Mouse (Mus musculus) embryo, embryonic 11 days (tissue): ENCODE data around the gene Gm20547.
"Not testable (repeated sequence)": the region's sequence is repeated elsewhere in the genome, so short reads cannot be mapped to it uniquely, and the experiment has no call there.

Experiments
- DNase-seq: peaks from one replicate; pipeline ENCODE4 v3.0.0-alpha.2; 2015

Gm20547 gene

GRCm38 (mm10) chr17:34881683-34882310 lies at the start of gene Gm20547:
Gene Gm20547, minus strand, starts transcription at chr17:34882042.
- no peak for DNase-seq

- DNase-seq: peak; percentile 100
Observed at GRCm38 (mm10) chr17:34931061-34931734, 49.4 kb upstream of the Gm20547 start, which contains the start of gene Neu1. Gene Neu1, plus strand, starts transcription at chr17:34931253.

- no peak for DNase-seq
Observed at GRCm38 (mm10) chr17:34928841-34929240, 47.0 kb upstream of the Gm20547 start.

DNA sequence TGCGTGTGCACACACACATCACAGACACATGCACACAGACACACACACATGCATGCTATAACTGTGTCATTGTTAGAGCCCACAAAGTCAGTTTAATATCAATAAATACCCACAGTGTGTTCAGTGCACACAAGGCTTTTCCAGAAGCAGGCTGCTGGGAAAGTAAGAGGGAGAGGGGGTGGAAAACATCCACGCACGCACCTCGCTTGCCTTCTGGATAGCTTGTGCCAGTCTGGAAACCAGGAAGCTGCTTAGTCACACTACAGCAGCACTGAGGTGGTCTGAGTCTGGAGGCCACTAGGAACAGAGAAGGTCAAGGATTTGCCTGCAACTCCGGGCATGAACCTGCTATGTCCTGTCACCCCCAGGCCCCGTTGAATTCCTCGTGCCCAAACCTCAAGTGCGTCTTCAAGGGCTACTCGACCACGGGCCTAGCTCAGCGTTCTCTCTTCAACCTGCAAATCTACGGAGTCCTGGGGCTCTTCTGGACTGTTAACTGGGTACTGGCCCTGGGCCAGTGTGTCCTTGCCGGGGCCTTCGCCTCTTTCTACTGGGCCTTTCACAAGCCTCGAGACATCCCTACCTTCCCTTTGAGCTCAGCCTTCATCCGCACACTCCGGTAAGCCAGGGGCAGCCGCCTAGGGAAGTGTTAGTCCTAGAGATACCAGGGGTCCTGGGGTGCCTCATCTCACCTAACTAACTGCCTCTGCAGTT lies 45.6 kb upstream of the Gm20547 start:
- no peak for DNase-seq

DNA sequence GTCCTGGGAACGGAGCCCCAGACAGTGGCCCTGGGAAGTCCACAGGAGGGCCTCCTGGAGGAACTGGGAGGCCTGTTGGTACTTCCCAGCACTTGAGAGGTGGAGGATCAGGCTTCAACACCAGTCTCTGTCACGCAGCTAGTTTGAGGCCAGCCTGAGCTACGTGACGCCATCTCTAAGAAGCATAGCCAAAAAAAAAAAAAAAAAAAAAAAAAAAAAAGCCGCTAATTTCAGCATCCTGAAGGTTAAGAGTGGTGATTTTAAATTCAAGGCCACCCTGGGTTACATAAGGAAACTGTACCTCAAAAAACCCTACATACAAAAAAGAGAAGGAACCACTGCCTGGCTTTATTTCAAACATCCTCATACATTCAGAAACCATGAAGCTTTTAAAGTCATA lies 42.4 kb upstream of the Gm20547 start:
- DNase-seq: no peak

DNA sequence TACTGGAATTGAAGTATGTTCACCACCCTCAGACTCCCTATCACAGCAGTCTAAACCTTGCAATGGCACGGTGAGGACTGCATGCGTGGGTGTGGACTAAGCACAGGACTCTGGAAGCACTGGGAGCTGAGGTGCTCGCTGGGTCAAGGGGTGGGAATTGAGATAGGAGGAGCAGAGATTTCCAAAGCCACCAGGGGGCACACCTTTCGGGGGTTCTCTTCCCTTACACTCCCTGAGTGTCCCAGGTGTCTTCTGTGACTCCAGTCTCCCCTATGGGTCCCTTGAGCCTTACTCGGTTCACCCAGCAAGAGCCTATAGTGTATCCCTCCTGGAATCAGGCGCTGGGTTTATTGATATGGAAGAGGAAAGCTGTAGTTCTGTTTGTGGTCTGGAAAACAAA lies 41.1 kb upstream of the Gm20547 start:
- no peak for DNase-seq

DNA sequence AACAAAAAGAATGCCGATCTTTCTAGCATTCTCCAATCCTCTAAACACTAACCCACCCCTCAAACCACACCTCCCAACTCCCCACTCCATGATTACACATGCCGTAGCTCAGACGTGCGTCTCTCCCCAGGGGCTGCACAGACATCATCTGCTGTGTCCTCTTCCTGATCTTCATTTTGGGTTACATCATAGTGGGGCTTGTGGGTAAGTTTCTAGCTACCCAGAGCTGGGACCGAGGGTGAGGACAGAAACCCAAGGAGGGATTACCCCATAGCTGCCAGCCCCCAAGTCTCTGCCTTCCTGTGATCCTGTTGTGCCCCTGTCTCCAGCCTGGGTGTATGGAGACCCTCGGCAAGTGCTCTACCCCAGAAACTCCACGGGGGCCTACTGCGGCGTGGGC lies 35.3 kb upstream of the Gm20547 start:
- DNase-seq: no peak

DNA sequence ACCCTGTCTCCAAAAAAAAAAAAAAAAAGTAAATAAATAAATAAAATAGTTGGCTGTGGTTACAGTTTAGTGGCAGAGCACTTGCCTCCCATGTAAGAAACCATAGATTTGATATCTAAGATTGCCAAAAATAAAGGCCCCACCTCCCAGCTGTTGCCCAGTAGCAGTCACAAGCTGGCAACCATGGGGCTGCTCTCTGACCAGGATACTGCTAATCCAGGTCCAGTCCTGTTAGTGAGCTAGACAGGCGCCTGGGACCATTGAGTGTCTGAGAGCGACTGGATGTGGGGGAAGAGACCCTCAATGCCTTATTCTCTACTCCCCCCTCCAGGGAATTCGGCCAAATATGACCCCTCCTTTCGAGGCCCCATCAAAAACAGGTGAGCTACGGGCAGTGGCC lies 34.5 kb upstream of the Gm20547 start:
- DNase-seq: no peak

DNA sequence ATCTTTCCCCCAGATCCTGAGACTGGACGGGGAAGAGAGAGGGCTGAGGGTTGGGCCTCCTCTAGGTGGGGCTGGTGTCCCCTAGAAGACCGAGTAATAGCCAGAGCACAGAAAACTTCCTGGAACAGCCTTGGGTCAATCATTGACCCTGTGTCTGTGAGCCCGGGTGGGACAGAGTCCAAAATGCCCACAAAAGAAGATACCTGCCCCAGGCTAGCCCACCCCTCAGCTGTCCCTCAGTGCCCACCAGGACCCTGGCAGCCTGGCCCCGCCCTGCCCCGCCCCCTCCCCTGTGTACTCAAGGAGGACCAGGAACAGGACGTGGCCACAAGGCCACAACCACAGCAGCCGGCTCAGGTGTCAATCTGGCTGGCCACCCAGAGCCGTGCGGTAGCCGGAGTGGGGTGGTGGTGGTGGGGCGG lies 33.6 kb upstream of the Gm20547 start:
- DNase-seq: peak; percentile 65

GRCm38 (mm10) chr17:34913930-34914665 lies 32.3 kb upstream of the Gm20547 start, which contains the start of gene Slc44a4:
Gene Slc44a4, plus strand, starts transcription at chr17:34914466.
- DNase-seq: no peak

DNA sequence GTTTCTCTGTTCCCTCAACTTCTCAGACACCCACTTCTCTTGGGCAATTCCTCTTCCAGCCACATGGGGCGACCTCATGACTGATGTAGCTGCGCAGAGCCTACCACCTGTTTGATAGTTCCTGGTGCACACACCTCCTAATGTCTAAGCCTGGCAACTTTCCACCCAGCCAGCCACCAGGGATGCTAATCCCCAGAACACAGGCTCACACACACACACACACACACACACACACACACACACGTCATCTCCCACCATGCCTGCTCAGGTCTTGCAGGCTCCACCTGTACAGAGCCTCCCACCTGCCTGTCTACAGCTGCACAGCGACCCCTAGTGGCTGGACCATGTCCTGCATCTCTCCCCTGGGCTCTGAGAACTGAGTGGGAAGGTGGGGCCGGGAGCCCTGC lies 30.1 kb upstream of the Gm20547 start:
- DNase-seq: peak; percentile 73

GRCm38 (mm10) chr17:34910982-34911381 lies 29.1 kb upstream of the Gm20547 start:
- DNase-seq: no peak

DNA sequence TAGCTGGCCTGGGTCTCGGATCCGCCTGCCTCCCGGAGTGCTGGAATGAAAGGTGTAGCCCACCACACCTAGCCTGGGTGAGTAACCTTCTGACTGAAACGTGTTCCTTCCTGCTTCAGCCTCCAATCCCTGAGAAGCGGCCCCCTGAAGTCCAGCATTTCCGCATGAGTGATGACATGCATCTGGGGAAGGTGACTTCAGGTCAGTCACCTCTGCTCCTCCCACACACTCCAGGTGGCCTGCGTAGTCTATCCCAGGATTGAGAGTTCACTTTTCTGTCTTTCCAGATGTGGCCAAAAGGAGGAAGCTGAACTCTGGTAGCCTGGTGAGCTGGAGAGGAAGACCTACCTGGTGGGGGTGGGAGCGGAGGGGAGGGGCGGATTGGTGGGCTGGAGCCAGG lies 21.1 kb upstream of the Gm20547 start:
- DNase-seq: no peak

- DNase-seq: not testable (repeated sequence)
Observed at GRCm38 (mm10) chr17:34901948-34902347, 20.1 kb upstream of the Gm20547 start.

- DNase-seq: not testable (repeated sequence)
Observed at GRCm38 (mm10) chr17:34900826-34901225, 19.0 kb upstream of the Gm20547 start.

DNA sequence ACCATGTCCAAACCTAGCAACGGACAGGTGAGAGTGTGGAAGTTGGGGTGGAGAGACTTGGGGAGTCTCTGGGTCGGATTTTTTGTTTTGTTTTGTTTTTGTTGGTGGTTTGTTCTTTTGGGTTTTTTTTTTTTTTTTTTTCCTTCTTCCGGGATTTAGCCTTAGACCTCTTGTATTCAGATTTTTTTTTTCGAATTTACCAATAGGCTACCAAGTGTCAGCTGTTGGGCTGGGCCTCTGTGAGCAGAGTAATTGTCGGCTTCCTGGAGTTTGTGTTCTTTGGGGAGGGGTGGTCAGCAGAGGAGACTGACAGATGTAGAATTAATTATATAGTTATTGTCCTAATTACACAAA lies 18.0 kb upstream of the Gm20547 start:
- DNase-seq: peak; percentile 30

DNA sequence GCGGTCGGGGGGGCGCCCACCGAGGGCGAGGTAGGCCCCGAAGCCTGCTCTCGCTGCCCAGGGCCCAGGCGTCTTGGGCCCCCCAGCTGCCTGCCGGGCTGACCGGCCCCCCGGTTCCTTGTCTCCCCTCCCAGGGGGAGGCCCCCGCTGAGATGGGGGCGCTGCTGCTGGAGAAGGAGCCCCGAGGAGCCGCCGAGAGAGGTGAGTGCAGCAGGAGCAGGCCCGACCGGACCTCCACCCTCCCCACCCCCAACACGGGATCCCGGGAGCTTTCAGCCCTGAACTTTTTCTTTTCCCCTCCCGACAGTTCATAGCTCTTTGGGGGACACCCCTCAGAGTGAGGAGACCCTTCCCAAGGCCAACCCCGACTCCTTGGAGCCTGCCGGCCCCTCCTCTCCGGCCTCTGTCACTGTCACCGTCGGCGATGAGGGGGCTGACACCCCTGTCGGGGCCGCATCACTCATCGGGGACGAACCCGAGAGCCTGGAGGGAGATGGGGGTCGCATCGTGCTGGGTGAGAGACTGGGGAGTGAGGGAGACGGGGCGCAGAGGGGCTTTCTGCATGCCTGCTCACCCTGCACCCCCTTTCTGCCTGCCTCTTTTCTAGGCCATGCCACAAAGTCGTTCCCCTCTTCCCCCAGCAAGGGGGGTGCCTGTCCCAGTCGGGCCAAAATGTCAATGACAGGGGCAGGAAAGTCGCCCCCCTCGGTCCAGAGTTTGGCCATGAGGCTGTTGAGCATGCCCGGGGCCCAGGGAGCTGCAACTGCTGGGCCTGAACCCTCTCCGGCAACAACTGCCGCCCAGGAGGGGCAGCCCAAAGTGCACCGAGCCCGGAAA lies 17.4 kb upstream of the Gm20547 start:
- peak; percentile 47 for DNase-seq

GRCm38 (mm10) chr17:34898706-34899052 lies 16.8 kb upstream of the Gm20547 start:
- peak; percentile 77 for DNase-seq

DNA sequence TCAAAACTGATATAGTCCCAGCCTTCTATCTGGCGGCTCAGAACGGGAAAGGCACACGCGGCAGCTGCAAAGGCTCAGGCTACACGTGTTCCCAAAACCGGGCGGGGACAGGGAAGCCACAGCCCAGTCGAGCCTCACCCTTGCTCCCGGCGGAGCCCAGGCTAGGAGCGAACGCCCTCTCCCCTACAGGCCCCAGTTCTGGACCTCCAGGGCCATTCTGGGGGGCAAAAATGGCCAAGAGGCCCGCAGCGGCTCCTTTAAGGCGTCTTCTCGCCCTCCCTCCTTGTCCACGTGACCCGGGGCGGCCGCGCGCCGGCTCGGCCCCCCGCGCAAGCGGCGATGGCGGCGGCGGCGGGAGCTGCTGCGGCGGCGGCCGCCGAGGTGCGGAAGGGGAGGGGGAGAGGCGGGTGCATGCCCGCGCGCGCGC lies 16.3 kb upstream of the Gm20547 start, which contains the start of the genes C2 and Ehmt2:
Gene C2, minus strand, starts transcription at position 106 of the 427 bp plus-strand sequence.
Gene Ehmt2, plus strand, starts transcription at position 310 of the 427 bp plus-strand sequence.
- DNase-seq: peak; percentile 91

GRCm38 (mm10) chr17:34897373-34898159 lies 15.7 kb upstream of the Gm20547 start:
- DNase-seq: peak; percentile 36

- DNase-seq: no peak
Observed at GRCm38 (mm10) chr17:34896366-34896765, 14.5 kb upstream of the Gm20547 start.
